Mouse (Mus musculus): Measurements from ENCODE around the gene Sall2.

GRCm38 (mm10) chr14:52315792-52316440, 12.6 kb downstream of the Sall2 start:
- no peak for TF ChIP-seq NANOG (IDR thresholded peaks at IDR 0.05; ENCODE audit: borderline replicate concordance, low read length)
- TF ChIP-seq CTCF (conservative IDR thresholded peaks at IDR 0.05; ENCODE audit: low read length), result no peak
